Mouse (Mus musculus): Measurements from ENCODE around the gene Nav2. TPM values are rescaled to one million over a fixed set of nuclear protein-coding genes. Genes with fewer than 3 reads are reported as not detected.

The Nav2 gene
- total RNA-seq, 2 experiments from 2014 or later: 77.1 to 106 TPM

DNA sequence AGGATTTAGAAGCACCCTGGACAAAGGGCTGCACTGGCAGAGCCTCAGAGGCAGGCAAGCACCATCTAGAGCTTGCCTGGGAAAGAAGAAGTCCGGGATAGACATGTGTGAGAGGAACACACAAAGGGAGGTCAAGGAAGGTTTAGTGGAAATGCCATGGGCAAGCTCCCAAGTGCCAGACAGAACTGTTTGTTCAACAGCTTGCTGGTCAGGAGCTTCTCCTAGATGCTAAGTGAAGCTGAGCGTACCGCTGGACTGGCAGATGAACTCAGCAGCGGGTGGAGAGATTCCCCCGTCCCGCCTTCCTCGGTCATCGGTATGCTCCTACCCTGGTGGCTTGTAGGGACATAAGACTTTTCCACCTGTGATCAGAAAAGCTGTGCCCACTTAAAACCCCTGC is 654.3 kb downstream of the Nav2 start:
- intact Hi-C loops (cut with DNase I): no loop called here
- DNase-seq (ENCODE audit: low spot score in 2 of 2): no peak

- no peak for DNase-seq (ENCODE audit: low spot score in 2 of 2)
- intact Hi-C loops (cut with DNase I): no loop called here
These were observed 656.6 kb downstream of the Nav2 start for GRCm38 (mm10) chr7:49565084-49565483.

DNA sequence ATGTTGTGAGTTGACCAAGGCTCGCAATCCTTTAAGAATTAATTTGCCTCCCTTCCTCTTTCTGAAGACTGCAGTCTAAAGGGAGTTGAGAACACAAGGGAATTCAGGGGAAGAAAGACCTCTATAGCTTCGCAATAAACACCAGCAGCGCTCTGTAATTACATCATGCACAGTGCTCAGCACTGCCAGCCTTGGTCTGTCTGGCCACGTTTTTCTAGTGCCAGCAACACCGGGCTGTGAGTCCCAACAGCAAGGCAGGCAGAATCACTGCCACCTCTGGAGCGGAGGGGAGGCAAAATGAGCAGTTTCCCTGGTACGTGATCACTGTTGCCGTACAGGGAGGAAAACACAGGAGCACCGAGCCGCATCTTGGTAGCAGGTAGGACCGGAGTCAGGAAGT is 657.3 kb downstream of the Nav2 start:
- peak in 1 of 2 experiments; percentile 66 for DNase-seq (ENCODE audit: low spot score in 2 of 2)
- intact Hi-C loops (cut with DNase I): no loop called here

DNA sequence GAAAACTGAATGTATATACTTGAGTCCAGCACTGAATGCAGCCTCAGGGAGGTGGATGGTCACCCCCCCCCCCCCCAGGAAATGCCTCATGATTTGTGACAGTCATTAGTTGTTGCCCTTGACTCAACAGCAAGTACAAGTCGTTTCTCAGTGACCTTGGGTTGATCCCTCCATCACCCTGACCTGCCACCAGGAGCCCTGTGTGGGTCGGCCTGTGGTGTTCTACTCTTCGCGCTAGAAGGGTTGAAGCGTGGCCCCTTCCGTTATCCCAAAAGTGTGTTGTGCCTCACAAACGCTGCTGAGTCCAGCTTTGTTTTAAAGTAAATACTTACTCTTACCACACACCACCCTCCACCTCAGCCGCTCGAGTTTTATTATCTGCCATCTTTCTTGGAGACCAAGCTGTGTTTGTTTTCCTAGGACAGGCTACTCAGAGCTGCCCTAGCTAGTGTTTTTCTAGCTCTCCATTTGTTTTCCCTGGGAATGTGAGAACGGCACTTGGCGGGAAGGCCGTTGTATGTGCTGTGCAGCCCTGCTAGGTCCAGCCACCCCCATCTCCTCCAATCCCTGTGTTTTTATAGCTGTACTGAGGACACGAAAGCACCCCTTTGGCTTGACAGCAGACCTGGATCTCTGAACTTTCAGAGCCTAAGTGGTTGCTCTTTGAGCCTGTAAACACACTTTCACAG is 659.0 kb downstream of the Nav2 start:
- intact Hi-C loops (cut with DNase I): loop anchor here (2.0 kb wide), 1 partner anchor 73 kb away; no protein-coding TSS in a partner anchor
- DNase-seq (ENCODE audit: low spot score in 2 of 2): no peak

DNA sequence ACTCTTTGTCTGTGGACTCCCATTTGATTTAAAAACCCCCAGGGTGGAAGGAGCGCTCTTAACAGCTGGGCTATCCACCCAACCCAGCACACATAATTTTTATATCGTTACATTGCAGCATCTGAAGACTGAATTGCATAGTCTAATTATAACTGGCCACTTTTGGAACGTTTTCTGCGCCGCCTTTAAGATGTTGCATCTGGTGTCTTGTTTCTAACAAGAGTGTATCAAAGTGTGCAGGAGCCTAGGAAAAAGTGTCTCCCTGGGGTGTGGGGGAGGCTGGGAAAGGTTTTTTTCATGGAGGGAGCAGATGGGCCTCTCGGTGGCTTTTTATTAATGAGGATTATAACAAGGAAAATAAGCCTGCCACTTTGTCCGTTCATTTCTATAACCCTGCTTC is 661.1 kb downstream of the Nav2 start:
- intact Hi-C loops (cut with DNase I): loop anchor here (2.0 kb wide), 1 partner anchor 75 kb away; no protein-coding TSS in a partner anchor
- DNase-seq (ENCODE audit: low spot score in 2 of 2): peak; percentile 69 to 95

DNA sequence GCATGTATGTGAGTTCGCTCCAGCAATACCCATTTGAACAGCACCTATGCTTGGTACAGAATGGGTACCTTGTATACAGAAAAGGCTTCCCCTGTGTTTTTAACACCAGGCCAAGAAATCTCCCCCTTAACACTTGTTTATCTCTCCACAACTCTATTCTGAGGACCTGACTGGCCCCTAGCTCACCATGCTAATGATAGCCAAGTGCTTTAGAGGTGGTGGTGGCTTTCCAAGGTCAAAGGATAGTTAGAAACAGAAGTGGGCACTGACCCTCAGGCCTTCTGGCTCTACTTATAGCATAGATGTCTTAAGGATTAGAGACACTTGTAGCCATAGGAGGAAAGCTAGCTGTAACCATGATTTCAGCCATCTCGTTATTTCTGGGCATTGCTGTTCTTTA is 663.1 kb downstream of the Nav2 start:
- intact Hi-C loops (cut with DNase I): no loop called here
- DNase-seq (ENCODE audit: low spot score in 2 of 2): no peak

- intact Hi-C loops (cut with DNase I): no loop called here
- peak in 1 of 2 experiments; percentile 81 for DNase-seq (ENCODE audit: low spot score in 2 of 2)
These were observed 666.7 kb downstream of the Nav2 start for GRCm38 (mm10) chr7:49575226-49575625.

- DNase-seq (ENCODE audit: low spot score in 2 of 2): peak in 1 of 2 experiments; percentile 85
- intact Hi-C loops (cut with DNase I): no loop called here
These were observed 668.6 kb downstream of the Nav2 start for GRCm38 (mm10) chr7:49577096-49577495.

- intact Hi-C loops (cut with DNase I): no loop called here
- DNase-seq (ENCODE audit: low spot score in 2 of 2): no peak
These were observed 673.4 kb downstream of the Nav2 start for GRCm38 (mm10) chr7:49581951-49582350.

- intact Hi-C loops (cut with DNase I): no loop called here
- no peak for DNase-seq (ENCODE audit: low spot score in 2 of 2)
These were observed 674.0 kb downstream of the Nav2 start for GRCm38 (mm10) chr7:49582551-49582950.

DNA sequence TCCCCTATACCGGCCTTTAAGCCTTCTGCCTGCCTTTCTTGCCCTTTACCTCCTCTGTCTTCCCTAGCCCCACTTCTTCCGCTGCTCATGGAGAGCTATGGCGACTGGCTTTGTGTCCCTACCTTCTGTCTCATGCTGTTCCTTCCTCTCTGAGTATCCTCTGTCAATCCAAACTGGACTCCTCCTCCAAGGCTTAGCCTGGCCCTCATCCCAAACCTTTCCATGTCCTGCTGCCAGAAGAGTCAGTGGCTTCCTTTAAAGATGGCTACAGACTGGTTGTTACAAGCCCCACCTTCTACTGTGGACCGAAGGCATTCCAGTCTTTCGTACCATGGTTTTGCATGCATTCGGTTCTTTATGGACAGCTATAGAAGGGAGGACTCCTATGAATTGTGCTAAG is 674.7 kb downstream of the Nav2 start:
- DNase-seq (ENCODE audit: low spot score in 2 of 2): no peak
- intact Hi-C loops (cut with DNase I): no loop called here

GRCm38 (mm10) chr7:49586530-49587120 is 678.1 kb downstream of the Nav2 start:
- DNase-seq (ENCODE audit: low spot score in 2 of 2): no peak

DNA sequence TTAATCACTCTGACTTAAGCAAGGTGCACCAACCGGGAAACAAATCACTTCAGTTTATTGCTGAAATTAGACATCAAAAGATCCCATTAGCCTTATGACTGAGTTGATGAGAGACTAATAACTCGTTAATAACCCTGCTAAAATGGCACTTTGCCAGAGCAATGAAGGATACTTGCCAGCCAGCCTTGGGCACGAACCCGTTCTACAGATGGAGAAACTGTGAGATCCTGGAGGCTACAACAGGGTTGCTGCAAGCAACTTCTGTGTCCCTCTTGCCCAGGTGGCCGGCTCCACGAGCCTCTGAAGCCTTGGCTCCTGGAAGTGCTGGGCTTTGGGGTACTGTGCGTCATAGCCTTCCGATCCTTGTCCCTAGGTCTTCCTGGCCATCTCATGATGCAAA is 681.1 kb downstream of the Nav2 start:
- DNase-seq (ENCODE audit: low spot score in 2 of 2): no peak
- intact Hi-C loops (cut with DNase I): no loop called here

More at GRCm38 (mm10) chr7:49586530-49587120, 678.1 kb downstream of the Nav2 start:
- intact Hi-C loops (cut with DNase I): no loop called here

DNA sequence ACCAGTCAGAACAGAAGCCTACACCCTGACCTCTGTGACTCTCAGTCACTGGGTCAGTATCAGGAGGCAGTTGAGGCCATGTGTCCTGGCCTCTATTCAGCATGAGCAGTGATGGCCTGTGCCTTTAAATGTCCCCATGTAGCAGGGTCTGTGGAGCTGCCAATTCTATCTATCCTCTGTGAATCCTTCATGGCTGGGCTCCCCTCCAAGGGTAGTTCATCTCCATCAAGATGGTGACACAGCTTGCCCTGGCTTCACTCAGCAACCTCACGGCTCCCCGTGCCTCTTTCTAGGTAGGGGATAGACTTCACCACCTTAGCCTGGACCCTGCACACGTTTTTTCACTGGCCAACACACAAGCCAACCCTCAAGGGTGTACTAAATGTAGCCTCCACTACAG is 689.3 kb downstream of the Nav2 start:
- intact Hi-C loops (cut with DNase I): no loop called here
- no peak for DNase-seq (ENCODE audit: low spot score in 2 of 2)

GRCm38 (mm10) chr7:49598225-49598624 is 689.7 kb downstream of the Nav2 start:
- DNase-seq (ENCODE audit: low spot score in 2 of 2): no peak
- intact Hi-C loops (cut with DNase I): no loop called here

GRCm38 (mm10) chr7:49599950-49600349 is 691.4 kb downstream of the Nav2 start:
- intact Hi-C loops (cut with DNase I): no loop called here
- no peak for DNase-seq (ENCODE audit: low spot score in 2 of 2)

DNA sequence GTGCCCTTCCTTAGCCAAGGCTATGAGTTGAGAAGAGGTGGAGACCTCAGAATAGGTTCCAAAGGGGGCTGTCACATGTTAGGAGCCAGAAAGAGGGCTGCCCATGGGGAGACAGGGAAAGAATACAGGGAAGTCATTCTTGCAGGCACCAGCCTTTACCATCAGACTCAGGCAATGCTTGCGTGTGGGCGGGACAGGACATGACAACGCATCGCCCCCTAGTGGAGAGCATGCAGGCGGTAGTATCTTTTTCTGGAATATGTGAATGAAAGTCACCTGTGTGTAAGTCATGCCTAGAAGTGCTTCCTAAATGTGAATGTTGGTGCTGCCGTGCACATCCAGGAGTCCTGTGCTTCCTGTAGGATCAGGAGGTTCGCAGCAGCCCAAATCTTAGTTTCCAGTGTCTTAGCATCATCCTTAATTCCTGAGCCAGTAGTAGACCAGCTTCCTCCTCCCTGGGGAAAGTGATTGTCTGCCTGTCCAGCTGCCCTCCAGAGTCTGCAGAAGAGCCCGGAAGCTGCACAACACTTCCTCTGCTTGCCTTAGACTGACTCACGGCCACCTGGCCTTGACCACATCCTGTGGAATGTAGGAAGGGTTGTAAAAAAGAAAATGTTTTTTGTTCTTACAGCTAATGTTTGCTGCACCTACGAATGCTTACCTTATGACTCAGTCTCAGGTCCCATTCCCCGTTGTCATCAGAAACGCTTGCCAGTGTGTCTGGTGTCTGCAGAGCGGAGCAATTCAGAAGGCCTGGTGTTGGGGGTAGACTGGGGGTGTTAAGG is 692.9 kb downstream of the Nav2 start:
- DNase-seq (ENCODE audit: low spot score in 2 of 2): peak; percentile 86 to 93
- intact Hi-C loops (cut with DNase I): no loop called here

DNA sequence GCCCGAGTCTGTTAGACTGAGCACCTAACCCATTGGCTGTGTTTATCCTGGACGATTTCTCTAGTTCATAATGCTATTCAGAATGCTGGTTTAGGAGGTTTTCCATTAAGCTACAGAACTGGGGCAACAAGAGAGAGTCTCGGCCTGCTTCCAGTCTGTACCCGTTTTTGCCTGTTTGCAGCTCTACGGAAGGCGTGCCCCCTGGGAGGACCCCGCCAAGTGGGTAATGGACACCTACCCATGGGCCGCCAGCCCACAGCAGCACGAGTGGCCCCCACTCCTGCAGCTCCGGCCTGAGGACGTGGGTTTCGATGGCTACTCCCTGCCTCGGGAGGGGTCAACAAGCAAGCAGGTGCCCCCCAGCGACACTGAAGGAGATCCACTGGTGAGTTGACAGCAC is 695.7 kb downstream of the Nav2 start:
- no peak for DNase-seq (ENCODE audit: low spot score in 2 of 2)
- intact Hi-C loops (cut with DNase I): no loop called here

- intact Hi-C loops (cut with DNase I): no loop called here
- DNase-seq (ENCODE audit: low spot score in 2 of 2): peak in 1 of 2 experiments; percentile 4
These were observed 696.7 kb downstream of the Nav2 start for GRCm38 (mm10) chr7:49604965-49605795.
